Mouse (Mus musculus): ENCODE measurements around the gene Elof1. TPM values are rescaled to one million over a fixed set of nuclear protein-coding genes. Genes with fewer than 3 reads are reported as not detected.

The Elof1 gene
- polyA plus RNA-seq, 2 experiments, result 59.5 to 102 TPM

GRCm38 (mm10) chr9:22132220-22132619 lies 15.2 kb upstream of the Elof1 start:
- DNase-seq (ENCODE audit: low read depth in 3 of 3, low spot score in 3 of 3), result no peak
- H3K4me2 ChIP-seq (ENCODE audit: low read depth), result peak overlapping the region; percentile 99
- TF ChIP-seq EP300 (IDR thresholded peaks at IDR 0.05; ENCODE audit: low read depth) (no peak), CTCF (IDR thresholded peaks at IDR 0.05; ENCODE audit: low read depth) (no peak)
- H3K27me3 ChIP-seq (ENCODE audit: control insufficient read depth, insufficient read depth, low read length), result no peaks in the 10 kb centered on the region
- peak overlapping the region; percentile 58 to 71 for H3K4me3 ChIP-seq (ENCODE audit: insufficient read depth in 1 of 2, low read depth in 2 of 2, low read length in 2 of 2)
- H3K9me3 ChIP-seq (ENCODE audit: control insufficient read depth, low read length), result no peaks in the 10 kb centered on the region
- H3K4me1 ChIP-seq (replicated peaks; ENCODE audit: control insufficient read depth in 2 of 2, insufficient read depth in 2 of 2, low read length in 1 of 2), result peaks cover 27 to 38% of the 10 kb centered on the region in 2 experiments
- 60% methylated on average over 11 of the region's 11 CpGs for WGBS (ENCODE audit: insufficient replicate concordance)
- peaks cover 46% of the 10 kb centered on the region for H3K36me3 ChIP-seq (replicated peaks; ENCODE audit: control insufficient read depth, insufficient read depth, low read depth)
- no peak overlapping the region; the same call in 1 of the 2 replicates for H3K27ac ChIP-seq
- ATAC-seq (ENCODE audit: insufficient read depth), result no peak
- H3K9ac ChIP-seq (replicated peaks), result peak overlapping the region; percentile 64

- H3K4me1 ChIP-seq (replicated peaks; ENCODE audit: control insufficient read depth in 2 of 2, insufficient read depth in 2 of 2, low read length in 1 of 2), result peaks cover 19 to 31% of the 10 kb centered on the region in 2 experiments
- peak overlapping the region; percentile 64 for H3K9ac ChIP-seq (replicated peaks)
- peaks cover 54% of the 10 kb centered on the region for H3K36me3 ChIP-seq (replicated peaks; ENCODE audit: control insufficient read depth, insufficient read depth, low read depth)
- H3K4me3 ChIP-seq (ENCODE audit: insufficient read depth in 1 of 2, low read depth in 2 of 2, low read length in 2 of 2), result peak overlapping the region; percentile 58 to 71
- no peak for DNase-seq (ENCODE audit: low read depth in 3 of 3, low spot score in 3 of 3)
- no peaks in the 10 kb centered on the region for H3K27me3 ChIP-seq (ENCODE audit: control insufficient read depth, insufficient read depth, low read length)
- peak; percentile 54 for ATAC-seq (ENCODE audit: insufficient read depth)
- peak overlapping the region; percentile 99 for H3K4me2 ChIP-seq (ENCODE audit: low read depth)
- under 1% methylated on average over 35 of the region's 35 CpGs for WGBS (ENCODE audit: insufficient replicate concordance)
- peak overlapping the region; percentile 43 for H3K27ac ChIP-seq
- no peaks in the 10 kb centered on the region for H3K9me3 ChIP-seq (ENCODE audit: control insufficient read depth, low read length)
- TF ChIP-seq EP300 (IDR thresholded peaks at IDR 0.05; ENCODE audit: low read depth) (no peak), CTCF (IDR thresholded peaks at IDR 0.05; ENCODE audit: low read depth) (no peak)
These were observed 14.4 kb upstream of the Elof1 start for GRCm38 (mm10) chr9:22131226-22131981.

GRCm38 (mm10) chr9:22125246-22126027 lies 8.5 kb upstream of the Elof1 start:
- H3K4me1 ChIP-seq (replicated peaks; ENCODE audit: control insufficient read depth in 2 of 2, insufficient read depth in 2 of 2, low read length in 1 of 2), result peaks cover 30 to 31% of the 10 kb centered on the region in 2 experiments
- DNase-seq (ENCODE audit: low read depth in 3 of 3, low spot score in 3 of 3), result no peak
- 77% methylated on average over 15 of the region's 15 CpGs for WGBS (ENCODE audit: insufficient replicate concordance)
- no peak overlapping the region for H3K4me3 ChIP-seq (ENCODE audit: insufficient read depth in 1 of 2, low read depth in 2 of 2, low read length in 2 of 2)
- no peaks in the 10 kb centered on the region for H3K9me3 ChIP-seq (ENCODE audit: control insufficient read depth, low read length)
- H3K9ac ChIP-seq (replicated peaks), result no peak overlapping the region
- H3K4me2 ChIP-seq (ENCODE audit: low read depth), result no peak overlapping the region
- peaks cover 54% of the 10 kb centered on the region for H3K36me3 ChIP-seq (replicated peaks; ENCODE audit: control insufficient read depth, insufficient read depth, low read depth)
- no peak for TF ChIP-seq EP300 (IDR thresholded peaks at IDR 0.05; ENCODE audit: low read depth)
- peak; percentile 46 for TF ChIP-seq CTCF (IDR thresholded peaks at IDR 0.05; ENCODE audit: low read depth)
- H3K27ac ChIP-seq, result peak overlapping the region; percentile 29; the same call in 1 of the 2 replicates
- no peak for ATAC-seq (ENCODE audit: insufficient read depth)
- no peaks in the 10 kb centered on the region for H3K27me3 ChIP-seq (ENCODE audit: control insufficient read depth, insufficient read depth, low read length)

GRCm38 (mm10) chr9:22124169-22124568 lies 7.2 kb upstream of the Elof1 start:
- DNase-seq (ENCODE audit: low read depth in 3 of 3, low spot score in 3 of 3), result no peak
- WGBS (ENCODE audit: insufficient replicate concordance), result 93% methylated on average over 3 of the region's 3 CpGs

More at GRCm38 (mm10) chr9:22124169-22124568, 7.2 kb upstream of the Elof1 start:
- no peak for TF ChIP-seq CTCF (IDR thresholded peaks at IDR 0.05; ENCODE audit: low read depth)
- TF ChIP-seq EP300 (IDR thresholded peaks at IDR 0.05; ENCODE audit: low read depth), result no peak
- ATAC-seq (ENCODE audit: insufficient read depth), result no peak
- H3K4me2 ChIP-seq (ENCODE audit: low read depth), result no peak overlapping the region
- no peak overlapping the region for H3K9ac ChIP-seq (replicated peaks)
- peak overlapping the region; percentile 12 for H3K27ac ChIP-seq
- H3K4me3 ChIP-seq (ENCODE audit: insufficient read depth in 1 of 2, low read depth in 2 of 2, low read length in 2 of 2), result no peak overlapping the region
- H3K9me3 ChIP-seq (ENCODE audit: control insufficient read depth, low read length), result no peaks in the 10 kb centered on the region
- peaks cover 41% of the 10 kb centered on the region for H3K36me3 ChIP-seq (replicated peaks; ENCODE audit: control insufficient read depth, insufficient read depth, low read depth)
- no peaks in the 10 kb centered on the region for H3K27me3 ChIP-seq (ENCODE audit: control insufficient read depth, insufficient read depth, low read length)
- peaks cover 30 to 36% of the 10 kb centered on the region in 2 experiments for H3K4me1 ChIP-seq (replicated peaks; ENCODE audit: control insufficient read depth in 2 of 2, insufficient read depth in 2 of 2, low read length in 1 of 2)
